Mouse (Mus musculus) adrenal gland, adult 8-10 months (tissue): ENCODE data around the gene Lmod1. TPM values are rescaled to one million over a fixed set of nuclear protein-coding genes. Genes with fewer than 3 reads are reported as not detected.

Experiments used
- total RNA-seq, 4 experiments: library from RNA; stranded (reverse); gene quantifications; 2 replicates each; pipeline ENCODE4 v1.2.4; 2022

The Lmod1 gene
- total RNA-seq, 4 experiments from 2014 or later = 1.2 to 1.6 (median 1.5) TPM

Other genes starting within 250 kb of the Lmod1 start
- 1 to 10 TPM in 2 of 4 experiments, under 1 TPM in 2; 0.40 to 2.2 (median 1.1) TPM for gene Lgr6, start 219.5 kb upstream of the Lmod1 start, total RNA-seq
- gene Ptpn7, start 192.1 kb upstream of the Lmod1 start, total RNA-seq = 1 to 10 TPM; 1.4 to 1.5 (median 1.4) TPM
- 10 to 100 TPM; 57.5 to 77.4 (median 68.5) TPM for gene Arl8a, start 178.0 kb upstream of the Lmod1 start, total RNA-seq
- 1 to 10 TPM in 3 of 4 experiments, under 1 TPM in 1; 0.80 to 1.9 (median 1.3) TPM for gene Gpr37l1, start 157.1 kb upstream of the Lmod1 start, total RNA-seq
- under 1 TPM; 0.20 to 0.52 (median 0.43) TPM for gene Elf3, start 66.2 kb upstream of the Lmod1 start, total RNA-seq
- 10 to 100 TPM; 47.2 to 76.7 (median 65.1) TPM for gene Rnpep, start 40.7 kb upstream of the Lmod1 start, total RNA-seq
- 100 to 1,000 TPM; 169 to 204 (median 197) TPM for gene Timm17a, start 11.0 kb upstream of the Lmod1 start, total RNA-seq
- gene Shisa4, start 50.4 kb downstream of the Lmod1 start, total RNA-seq = 10 to 100 TPM in 1 of 4 experiments, 1 to 10 TPM in 3; 5.9 to 16.3 (median 8.5) TPM
- 100 to 1,000 TPM in 2 of 4 experiments, 10 to 100 TPM in 2; 71.1 to 104 (median 90.1) TPM for gene Ipo9, start 105.7 kb downstream of the Lmod1 start, total RNA-seq